Mouse (Mus musculus) brown adipose tissue, adult 24 weeks (tissue): ENCODE measurements around the gene Slc5a3. TPM values are rescaled to one million over a fixed set of nuclear protein-coding genes. Genes with fewer than 3 reads are reported as not detected.
A peak's percentile ranks its signal among the peaks of the same experiment; 100 is the strongest.

Source experiments
- H3K27ac ChIP-seq: fragments of 200-500 bp; replicated peaks from 2 replicates; pipeline ENCODE4 v1.5.1; 2012; ENCODE audit warnings: low read depth, mild to moderate bottlenecking, low read length
- H3K4me1 ChIP-seq: fragments of 200-500 bp; 2 replicates; pipeline ENCODE4 v1.6.1; 2012; ENCODE audit warnings: low read length, mixed read lengths; ENCODE audit not compliant: control insufficient read depth, insufficient read depth, insufficient read length
- H3K4me3 ChIP-seq: fragments of 200-500 bp; 2 replicates; pipeline ENCODE4 v1.5.1; 2012; ENCODE audit warnings: low read depth, mild to moderate bottlenecking, low read length, moderate library complexity; ENCODE audit not compliant: insufficient read depth
- polyA plus RNA-seq: library from polyadenylated mRNA; stranded (reverse); fragments of >200 nt; gene quantifications from 2 replicates; pipeline ENCODE4 v1.2.4, GENCODE M21; 2012; ENCODE audit not compliant: missing spikeins, insufficient read depth, insufficient read length

Gene Slc5a3
- polyA plus RNA-seq = 9.0 and 12.6 TPM in 2 replicates

- Histone ChIP-seq H3K27ac (peak within 1 kb of the TSS; percentile 96), H3K4me3 (peak within 1 kb of the TSS; percentile 79), H3K4me1 (no peaks in the 10 kb centered on the region)
These were observed at the start of gene Slc5a3, which contains the start of the genes Mrps6 and Gm49711 for GRCm38 (mm10) chr16:92057852-92058643. Gene Slc5a3 (plus strand): TSS chr16:92058322. Gene Mrps6 (plus strand): TSS chr16:92058270. Gene Gm49711 (plus strand): TSS chr16:92058316.

GRCm38 (mm10) chr16:92009586-92009985, 48.5 kb upstream of the Slc5a3 start:
- no peak overlapping the region for H3K27ac ChIP-seq
- 0 out of 2 replicates have a peak, but pooled peaks cover 3% of the 10 kb centered on the region for H3K4me1 ChIP-seq
- H3K4me3 ChIP-seq = no peak overlapping the region

- H3K4me3 ChIP-seq = no peak overlapping the region
- 0 out of 2 replicates have a peak, but pooled peaks cover 2% of the 10 kb centered on the region for H3K4me1 ChIP-seq
- H3K27ac ChIP-seq = no peak overlapping the region
These were observed 41.3 kb upstream of the Slc5a3 start for GRCm38 (mm10) chr16:92016792-92017191.

- peak overlapping the region; percentile 72 for H3K4me3 ChIP-seq
- peak overlapping the region; percentile 74 for H3K27ac ChIP-seq
- 0 out of 2 replicates have a peak, but pooled peaks cover 2% of the 10 kb centered on the region for H3K4me1 ChIP-seq
These were observed 38.7 kb upstream of the Slc5a3 start for GRCm38 (mm10) chr16:92019141-92020118.

- Histone ChIP-seq H3K4me3 (no peak overlapping the region), H3K4me1 (0 out of 2 replicates have a peak, but pooled peaks cover 2% of the 10 kb centered on the region), H3K27ac (no peak overlapping the region)
These were observed 36.3 kb upstream of the Slc5a3 start for GRCm38 (mm10) chr16:92021656-92022400.

- H3K27ac ChIP-seq = no peak overlapping the region
These were observed 35.4 kb upstream of the Slc5a3 start for GRCm38 (mm10) chr16:92022494-92023283.

GRCm38 (mm10) chr16:92033286-92033685, 24.8 kb upstream of the Slc5a3 start:
- no peak overlapping the region for H3K27ac ChIP-seq
- H3K4me3 ChIP-seq = no peak overlapping the region

More at GRCm38 (mm10) chr16:92022494-92023283, 35.4 kb upstream of the Slc5a3 start:
- no peak overlapping the region for H3K4me3 ChIP-seq
- 0 out of 2 replicates have a peak, but pooled peaks cover 2% of the 10 kb centered on the region for H3K4me1 ChIP-seq

GRCm38 (mm10) chr16:92034676-92035075, 23.4 kb upstream of the Slc5a3 start:
- Histone ChIP-seq H3K4me3 (no peak overlapping the region), H3K27ac (no peak overlapping the region)

More at GRCm38 (mm10) chr16:92033286-92033685, 24.8 kb upstream of the Slc5a3 start:
- no peaks in the 10 kb centered on the region for H3K4me1 ChIP-seq

GRCm38 (mm10) chr16:92036701-92037100, 21.4 kb upstream of the Slc5a3 start:
- Histone ChIP-seq H3K4me3 (no peak overlapping the region), H3K4me1 (no peaks in the 10 kb centered on the region), H3K27ac (no peak overlapping the region)

More at GRCm38 (mm10) chr16:92034676-92035075, 23.4 kb upstream of the Slc5a3 start:
- no peaks in the 10 kb centered on the region for H3K4me1 ChIP-seq

- Histone ChIP-seq H3K4me1 (no peaks in the 10 kb centered on the region), H3K27ac (no peak overlapping the region), H3K4me3 (no peak overlapping the region)
These were observed 20.1 kb upstream of the Slc5a3 start for GRCm38 (mm10) chr16:92037891-92038607.

GRCm38 (mm10) chr16:92039421-92039820, 18.7 kb upstream of the Slc5a3 start:
- Histone ChIP-seq H3K27ac (no peak overlapping the region), H3K4me1 (no peaks in the 10 kb centered on the region), H3K4me3 (no peak overlapping the region)

- no peak overlapping the region for H3K27ac ChIP-seq
- H3K4me1 ChIP-seq = no peaks in the 10 kb centered on the region
- no peak overlapping the region for H3K4me3 ChIP-seq
These were observed 18.2 kb upstream of the Slc5a3 start for GRCm38 (mm10) chr16:92039966-92040365.

- H3K4me3 ChIP-seq = no peak overlapping the region
- H3K4me1 ChIP-seq = no peaks in the 10 kb centered on the region
- no peak overlapping the region for H3K27ac ChIP-seq
These were observed 6.3 kb upstream of the Slc5a3 start for GRCm38 (mm10) chr16:92051777-92052310.
